Mouse (Mus musculus) stomach, embryonic 16.5 days (tissue): ENCODE measurements around the gene Madd. TPM values are rescaled to one million over a fixed set of nuclear protein-coding genes. Genes with fewer than 3 reads are reported as not detected.
A peak's percentile ranks its signal among the peaks of the same experiment; 100 is the strongest.

Experiments used
- ATAC-seq: fragments of 200-750 bp; cut with Nextera tagmentation; 2 replicates; pipeline ENCODE4 v1.8.0; 2017; ENCODE audit warnings: moderate number of reproducible peaks, moderate TSS enrichment; ENCODE audit not compliant: insufficient read depth, low FRiP score
- H3K27ac ChIP-seq: fragments of 300-500 bp; sonication (generic); 2 replicates; pipeline ENCODE4 v1.5.1; 2014; ENCODE audit warnings: low read length
- H3K27me3 ChIP-seq: fragments of 300-500 bp; sonication (generic); 2 replicates; pipeline ENCODE4 v1.6.1; 2014; ENCODE audit warnings: low read length, control low read depth, mixed read lengths; ENCODE audit not compliant: control insufficient read depth, insufficient read depth
- H3K36me3 ChIP-seq: fragments of 300-500 bp; sonication (generic); 2 replicates; pipeline ENCODE4 v1.6.1; 2014; ENCODE audit warnings: low read length; ENCODE audit not compliant: control insufficient read depth, insufficient read depth
- H3K4me1 ChIP-seq: fragments of 300-500 bp; sonication (generic); 2 replicates; pipeline ENCODE4 v1.6.1; 2014; ENCODE audit warnings: low read length, control low read depth, mixed read lengths; ENCODE audit not compliant: control insufficient read depth, insufficient read depth
- H3K4me2 ChIP-seq: fragments of 300-500 bp; sonication (generic); 2 replicates; pipeline ENCODE4 v1.6.1; 2014; ENCODE audit warnings: low read depth, low read length, mixed read lengths
- H3K4me3 ChIP-seq: fragments of 300-500 bp; sonication (generic); replicated peaks from 2 replicates; pipeline ENCODE4 v1.5.1; 2014; ENCODE audit warnings: mild to moderate bottlenecking, low read length
- H3K9ac ChIP-seq: fragments of 300-500 bp; sonication (generic); 2 replicates; pipeline ENCODE4 v1.6.1; 2014; ENCODE audit warnings: low read length
- H3K9me3 ChIP-seq: fragments of 300-500 bp; sonication (generic); replicated peaks from 2 replicates; pipeline ENCODE4 v1.6.1; 2016; ENCODE audit warnings: low read length, control low read depth; ENCODE audit not compliant: control insufficient read depth
- WGBS: fragments of 180-500 bp; shearing (Covaris S2); extraction: QIAGEN DNeasy Blood & Tissue Kit; methylation state at CpG from one replicate; pipeline ENCODE4 v1.1.7; 2014; 5-methylcytosine and 5-hydroxymethylcytosine counted together
- polyA plus RNA-seq: library from polyadenylated mRNA; unstranded; fragments of >200 nt; fragmentation: Nextera tagmentation; extraction: Ambion mirVana; gene quantifications from 2 replicates; pipeline ENCODE4 v1.2.1, GENCODE M21; 2015

The Madd gene
- polyA plus RNA-seq, 1 experiment from 2014 or later: 14.3 TPM

- peak; percentile 95 for ATAC-seq
- H3K4me3 ChIP-seq: peak overlapping the region; percentile 97
- peak overlapping the region; percentile 86 for H3K9ac ChIP-seq
- peak overlapping the region; percentile 66 for H3K4me2 ChIP-seq
- H3K27me3 ChIP-seq: no peaks in the 10 kb centered on the region
- under 1% methylated on average over 77 of the region's 81 CpGs for WGBS
- H3K9me3 ChIP-seq: no peaks in the 10 kb centered on the region
- peaks cover 10% of the 10 kb centered on the region; the same call in 1 of the 2 replicates for H3K4me1 ChIP-seq
- peak overlapping the region; percentile 81 for H3K27ac ChIP-seq
- H3K36me3 ChIP-seq: no peaks in the 10 kb centered on the region
Measured at GRCm38 (mm10) chr2:91182405-91183147, 1.1 kb downstream of the Madd start.

- no peaks in the 10 kb centered on the region for H3K27me3 ChIP-seq
- H3K4me2 ChIP-seq: peak overlapping the region; percentile 66
- peak overlapping the region; percentile 86 for H3K9ac ChIP-seq
- peaks cover 10% of the 10 kb centered on the region; the same call in 1 of the 2 replicates for H3K4me1 ChIP-seq
- ATAC-seq: no peak
- H3K9me3 ChIP-seq: no peaks in the 10 kb centered on the region
- H3K36me3 ChIP-seq: no peaks in the 10 kb centered on the region
- H3K4me3 ChIP-seq: peak overlapping the region; percentile 97
- no peak overlapping the region; the same call in 1 of the 2 replicates for H3K27ac ChIP-seq
- 12% methylated on average over 8 of the region's 8 CpGs for WGBS
Measured at GRCm38 (mm10) chr2:91182016-91182404, 1.6 kb downstream of the Madd start.

- Histone ChIP-seq H3K4me3 (no peak overlapping the region), H3K4me1 (peaks cover 10% of the 10 kb centered on the region; the same call in 1 of the 2 replicates), H3K27me3 (no peaks in the 10 kb centered on the region), H3K36me3 (no peaks in the 10 kb centered on the region), H3K4me2 (no peak overlapping the region), H3K27ac (no peak overlapping the region), H3K9me3 (no peaks in the 10 kb centered on the region), H3K9ac (no peak overlapping the region)
- WGBS: 68% methylated on average over 5 of the region's 5 CpGs
- ATAC-seq: no peak
Measured at GRCm38 (mm10) chr2:91180706-91181105, 2.9 kb downstream of the Madd start.

DNA sequence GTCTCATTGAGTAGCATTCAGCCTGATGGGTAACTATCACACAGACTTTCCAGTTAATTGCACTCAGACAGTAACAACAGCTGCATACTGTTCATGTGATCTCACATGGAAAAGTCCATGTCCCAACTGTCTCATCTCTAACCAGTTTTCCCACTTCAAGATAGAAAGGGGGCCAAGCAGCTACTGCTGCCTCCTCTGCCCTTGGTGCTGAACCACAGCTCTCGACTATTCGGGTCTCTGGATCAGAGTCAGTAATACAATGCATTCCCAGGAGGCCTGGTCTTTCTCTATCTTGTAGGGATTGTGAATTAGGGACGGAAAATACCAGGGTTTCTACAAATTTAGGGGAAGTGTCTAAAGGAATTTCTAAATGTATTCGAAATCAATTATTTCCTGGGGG, 3.8 kb downstream of the Madd start:
- WGBS: 47% methylated on average over 4 of the region's 4 CpGs
- H3K27me3 ChIP-seq: no peaks in the 10 kb centered on the region
- H3K9me3 ChIP-seq: no peaks in the 10 kb centered on the region
- H3K4me2 ChIP-seq: no peak overlapping the region
- H3K4me3 ChIP-seq: no peak overlapping the region
- H3K9ac ChIP-seq: no peak overlapping the region
- H3K36me3 ChIP-seq: no peaks in the 10 kb centered on the region
- H3K4me1 ChIP-seq: peaks cover 10% of the 10 kb centered on the region; the same call in 1 of the 2 replicates
- H3K27ac ChIP-seq: no peak overlapping the region
- no peak for ATAC-seq

- Histone ChIP-seq H3K36me3 (no peaks in the 10 kb centered on the region), H3K27ac (no peak overlapping the region), H3K4me3 (no peak overlapping the region), H3K4me2 (no peak overlapping the region), H3K4me1 (no peaks in the 10 kb centered on the region), H3K27me3 (no peaks in the 10 kb centered on the region), H3K9me3 (no peaks in the 10 kb centered on the region), H3K9ac (no peak overlapping the region)
- ATAC-seq: peak; percentile 58; the same call in 1 of the 2 replicates
- WGBS: 68% methylated on average over 6 of the region's 6 CpGs
Measured at GRCm38 (mm10) chr2:91176234-91176633, 7.4 kb downstream of the Madd start.

DNA sequence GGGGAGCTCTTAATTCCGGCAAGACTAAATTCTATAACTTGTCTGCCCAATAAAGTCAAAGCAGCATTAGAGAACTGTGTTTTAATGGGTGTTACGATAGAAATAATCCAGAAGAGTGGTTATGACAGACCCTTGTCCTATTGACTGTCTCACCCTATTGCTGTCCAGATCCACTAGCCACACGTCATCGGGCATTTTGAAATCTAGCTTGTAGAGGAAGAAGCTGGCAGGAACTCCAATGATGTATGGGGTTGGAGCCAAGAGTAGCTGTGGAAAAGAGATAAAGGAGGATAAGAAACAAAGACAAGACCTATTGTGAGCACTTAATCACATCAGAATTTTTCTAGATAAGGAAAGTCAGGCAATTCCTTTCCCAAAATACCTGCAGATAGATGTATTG, 8.1 kb downstream of the Madd start:
- Histone ChIP-seq H3K4me1 (no peaks in the 10 kb centered on the region), H3K9me3 (no peaks in the 10 kb centered on the region), H3K27me3 (no peaks in the 10 kb centered on the region), H3K9ac (no peak overlapping the region), H3K4me3 (no peak overlapping the region), H3K36me3 (no peaks in the 10 kb centered on the region), H3K27ac (no peak overlapping the region), H3K4me2 (no peak overlapping the region)
- WGBS: 90% methylated on average over 4 of the region's 4 CpGs
- ATAC-seq: no peak

DNA sequence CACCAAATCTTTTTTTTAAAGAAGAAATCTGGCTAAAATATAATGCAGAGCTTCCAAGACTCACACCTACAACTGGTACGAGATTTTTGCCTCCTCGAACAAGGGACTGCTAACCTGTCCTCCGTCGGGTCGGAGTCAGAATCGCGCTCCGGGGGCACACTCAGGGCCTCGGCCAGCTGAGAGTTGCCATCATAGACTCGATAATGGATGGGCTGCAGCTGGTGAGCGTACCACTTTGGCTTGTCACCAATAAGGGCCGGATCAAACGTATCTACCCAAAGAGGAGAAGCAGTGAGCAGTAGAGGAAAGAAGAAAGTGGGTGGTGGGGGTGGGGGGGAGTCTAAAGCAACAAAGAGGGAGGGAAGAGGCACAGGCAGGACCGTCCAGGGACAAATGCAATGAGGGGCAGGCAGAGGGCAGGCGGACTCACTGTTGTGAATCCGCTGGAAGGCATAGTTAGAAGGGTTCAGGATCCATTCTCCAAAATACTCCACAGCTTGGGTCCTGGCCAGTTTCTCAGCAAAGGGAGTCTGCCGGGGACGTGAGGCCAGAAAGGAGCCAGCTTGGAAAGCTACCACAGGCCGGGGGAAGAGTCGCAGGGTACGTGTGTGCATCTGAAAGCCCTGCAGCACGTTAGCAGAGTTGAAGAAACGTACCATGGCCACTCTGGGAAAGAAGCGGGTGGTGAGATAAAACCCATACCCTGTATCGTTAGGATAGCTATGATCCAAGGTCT, 13.9 kb downstream of the Madd start:
- no peaks in the 10 kb centered on the region for H3K9me3 ChIP-seq
- H3K9ac ChIP-seq: no peak overlapping the region
- H3K27ac ChIP-seq: no peak overlapping the region
- H3K4me3 ChIP-seq: no peak overlapping the region
- 0 out of 2 replicates have a peak, but pooled peaks cover 8% of the 10 kb centered on the region for H3K36me3 ChIP-seq
- no peak for ATAC-seq
- no peak overlapping the region for H3K4me2 ChIP-seq
- no peaks in the 10 kb centered on the region for H3K4me1 ChIP-seq
- no peaks in the 10 kb centered on the region for H3K27me3 ChIP-seq
- 81% methylated on average over 25 of the region's 25 CpGs for WGBS

DNA sequence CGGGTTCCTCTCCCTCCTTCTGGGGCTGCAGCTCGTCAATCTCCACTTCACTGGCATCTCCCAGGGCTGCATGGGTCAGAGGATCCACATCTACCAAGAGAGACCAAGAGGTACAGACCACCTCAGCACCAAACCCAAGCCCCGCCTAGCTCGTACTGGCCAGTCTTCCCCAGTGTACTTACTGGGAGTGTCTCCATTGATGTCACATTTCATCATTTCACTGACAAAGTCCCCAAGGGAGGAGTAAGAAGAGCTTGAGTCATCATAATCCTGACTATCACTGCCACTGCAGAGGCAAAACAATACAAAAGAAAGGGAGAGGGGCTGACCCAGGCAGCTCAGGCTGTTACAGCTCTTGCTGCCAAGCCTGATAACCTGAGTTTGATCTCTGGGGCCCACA, 16.0 kb downstream of the Madd start:
- 0 out of 2 replicates have a peak, but pooled peaks cover 8% of the 10 kb centered on the region for H3K36me3 ChIP-seq
- H3K9ac ChIP-seq: no peak overlapping the region
- H3K4me2 ChIP-seq: no peak overlapping the region
- no peaks in the 10 kb centered on the region for H3K27me3 ChIP-seq
- no peak overlapping the region for H3K27ac ChIP-seq
- H3K4me1 ChIP-seq: no peaks in the 10 kb centered on the region
- no peaks in the 10 kb centered on the region for H3K9me3 ChIP-seq
- no peak overlapping the region for H3K4me3 ChIP-seq
- 60% methylated on average over 4 of the region's 4 CpGs for WGBS
- 0 out of 2 replicates have a peak, but pooled peaks have one; percentile 17 for ATAC-seq

DNA sequence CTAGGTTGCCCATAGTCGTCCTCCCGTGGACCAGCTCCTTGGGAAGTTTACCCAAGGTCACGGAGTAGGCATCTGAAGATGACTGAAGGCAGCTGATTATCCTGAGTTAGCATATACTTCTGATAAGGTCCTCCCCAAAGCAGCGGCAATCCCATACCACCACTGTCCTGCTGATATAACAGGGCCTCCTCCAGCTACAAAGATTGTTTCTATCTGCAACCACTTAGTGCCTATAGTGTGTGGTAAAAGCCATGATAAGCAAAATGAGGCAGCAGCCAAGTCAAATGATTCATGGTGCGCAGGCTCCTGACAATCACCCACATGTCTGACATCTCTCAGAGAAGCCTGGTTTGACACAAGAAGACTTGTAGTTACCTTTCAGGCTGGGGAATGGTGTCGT, 18.6 kb downstream of the Madd start:
- H3K36me3 ChIP-seq: 0 out of 2 replicates have a peak, but pooled peaks cover 8% of the 10 kb centered on the region
- ATAC-seq: no peak

More for the DNA sequence above, 18.6 kb downstream of the Madd start:
- Histone ChIP-seq H3K4me1 (no peaks in the 10 kb centered on the region), H3K27ac (no peak overlapping the region), H3K4me3 (no peak overlapping the region), H3K4me2 (no peak overlapping the region), H3K27me3 (no peaks in the 10 kb centered on the region), H3K9ac (no peak overlapping the region), H3K9me3 (no peaks in the 10 kb centered on the region)
- WGBS: 81% methylated on average over 6 of the region's 6 CpGs
